Mouse (Mus musculus) liver, embryonic 14.5 days (tissue): ENCODE data around the gene Gm26602. TPM values are rescaled to one million over a fixed set of nuclear protein-coding genes. Genes with fewer than 3 reads are reported as not detected.
"Not testable (repeated sequence)": the region's sequence is repeated elsewhere in the genome, so short reads cannot be mapped to it uniquely, and the experiment has no call there.

Experiments
- ATAC-seq: fragments of 200-750 bp; cut with Nextera tagmentation; 2 replicates; pipeline ENCODE4 v1.8.0; 2017; ENCODE audit warnings: moderate number of reproducible peaks, mild to moderate bottlenecking, moderate library complexity; ENCODE audit not compliant: insufficient read depth
- DNase-seq, 3 experiments: peaks; one replicate each; pipeline ENCODE4 v3.0.0-alpha.2; 2012 to 2013; ENCODE audit warnings: low read depth in 3 of 3, low spot score in 3 of 3
- H3K27ac ChIP-seq: fragments of 300-500 bp; sonication (generic); 2 replicates; pipeline ENCODE4 v1.5.1; 2014; ENCODE audit warnings: moderate library complexity, mild to moderate bottlenecking, control low read depth, inconsistent platforms
- H3K27me3 ChIP-seq: fragments of 300-500 bp; sonication (generic); 2 replicates; pipeline ENCODE4 v1.6.1; 2014; ENCODE audit warnings: mild to moderate bottlenecking, low read length, moderate library complexity; ENCODE audit not compliant: control insufficient read depth, insufficient read depth
- H3K36me3 ChIP-seq: fragments of 300-500 bp; sonication (generic); replicated peaks from 2 replicates; pipeline ENCODE4 v1.6.1; 2014; ENCODE audit warnings: low read depth; ENCODE audit not compliant: control insufficient read depth, insufficient read depth
- H3K4me1 ChIP-seq, 2 experiments: fragments of 200-500 bp in 1 of 2; fragments of 300-500 bp in 1 of 2; sonication (generic) in 1 of 2; replicated peaks; 2 replicates each; pipeline ENCODE4 v1.6.1; 2012 to 2014; ENCODE audit warnings: antibody characterized with exemption in 1 of 2, inconsistent platforms in 1 of 2, low read length in 1 of 2; ENCODE audit not compliant: control insufficient read depth in 2 of 2, insufficient read depth in 2 of 2
- H3K4me2 ChIP-seq: fragments of 300-500 bp; sonication (generic); 2 replicates; pipeline ENCODE4 v1.6.1; 2014; ENCODE audit warnings: low read depth, mild to moderate bottlenecking, control low read depth, moderate library complexity
- H3K4me3 ChIP-seq, 2 experiments: fragments of 200-500 bp in 1 of 2; fragments of 300-500 bp in 1 of 2; sonication (generic) in 1 of 2; 2 replicates each; pipeline ENCODE4 v1.5.1; 2012 to 2014; ENCODE audit warnings: low read depth in 2 of 2, low read length in 2 of 2, mild to moderate bottlenecking in 2 of 2, control low read depth in 1 of 2, inconsistent platforms in 1 of 2, moderate library complexity in 1 of 2; ENCODE audit not compliant: insufficient read depth in 1 of 2
- H3K9ac ChIP-seq: fragments of 300-500 bp; sonication (generic); replicated peaks from 2 replicates; pipeline ENCODE4 v1.6.1; 2014; ENCODE audit warnings: mild to moderate bottlenecking, control low read depth, moderate library complexity
- H3K9me3 ChIP-seq: fragments of 300-500 bp; sonication (generic); 2 replicates; pipeline ENCODE4 v1.6.1; 2016; ENCODE audit warnings: low read length, mixed read lengths; ENCODE audit not compliant: control insufficient read depth
- CTCF ChIP-seq: IDR thresholded peaks from 2 replicates; pipeline ENCODE4 v1.5.1; 2016; ENCODE audit warnings: antibody characterized with exemption, low read depth, control low read depth
- EP300 ChIP-seq: IDR thresholded peaks from 2 replicates; pipeline ENCODE4 v1.6.1; 2016; ENCODE audit warnings: antibody characterized with exemption, low read depth
- WGBS: fragments of 180-500 bp; shearing (Covaris S2); extraction: QIAGEN DNeasy Blood & Tissue Kit; methylation state at CpG from one replicate; pipeline ENCODE4 v1.1.7; 2014; ENCODE audit not compliant: insufficient replicate concordance; 5-methylcytosine and 5-hydroxymethylcytosine counted together
- polyA plus RNA-seq, 2 experiments: library from polyadenylated mRNA; depleted of rRNA in 1 of 2; stranded (reverse) in 1 of 2; unstranded in 1 of 2; fragments of >200 nt; fragmentation: Nextera tagmentation in 1 of 2; extraction: Ambion mirVana in 1 of 2; gene quantifications; 2 replicates each; pipeline versions ENCODE4 v1.2.1 to v1.2.3; 2012 to 2014

Gene Gm26602
- polyA plus RNA-seq, 2 experiments, result not detected

DNA sequence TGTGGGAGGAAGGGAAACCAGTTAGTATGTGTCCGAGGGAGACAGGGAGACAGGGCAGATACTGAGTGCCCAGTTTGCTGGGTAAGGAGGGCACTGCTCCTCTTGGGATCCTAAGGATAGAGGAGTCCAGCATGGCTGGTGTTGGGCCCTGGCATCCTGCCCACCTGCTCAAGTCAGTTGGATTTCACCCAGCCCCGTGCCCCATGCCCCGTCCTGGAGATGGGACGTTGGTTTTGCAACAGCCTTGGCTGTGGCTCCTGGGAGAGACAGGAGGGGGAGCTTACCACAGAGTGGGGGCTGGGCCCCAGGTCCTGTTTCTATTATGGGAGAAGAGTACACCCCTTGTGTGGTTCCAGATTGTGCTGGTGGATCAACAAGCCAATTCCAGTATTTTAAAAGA, 26.2 kb upstream of the Gm26602 start:
- 31% methylated on average over 4 of the region's 4 CpGs for WGBS
- H3K9me3 ChIP-seq, result no peaks in the 10 kb centered on the region
- H3K4me3 ChIP-seq, result no peak overlapping the region
- no peak for TF ChIP-seq EP300
- TF ChIP-seq CTCF, result no peak
- DNase-seq, result no peak
- no peak overlapping the region for H3K9ac ChIP-seq
- no peak overlapping the region for H3K27ac ChIP-seq
- no peaks in the 10 kb centered on the region; the same call in 1 of the 2 replicates for H3K27me3 ChIP-seq
- H3K4me2 ChIP-seq, result no peak overlapping the region
- peaks cover 6 to 16% of the 10 kb centered on the region in 2 experiments for H3K4me1 ChIP-seq
- H3K36me3 ChIP-seq, result no peaks in the 10 kb centered on the region
- no peak for ATAC-seq

GRCm38 (mm10) chr10:79884938-79885337, 25.7 kb upstream of the Gm26602 start:
- not testable (repeated sequence) for H3K4me3 ChIP-seq, H3K4me2 ChIP-seq, H3K27ac ChIP-seq, ATAC-seq, DNase-seq, H3K36me3 ChIP-seq, H3K27me3 ChIP-seq, H3K9ac ChIP-seq, H3K9me3 ChIP-seq
- H3K4me1 ChIP-seq, result peaks cover 6 to 16% of the 10 kb centered on the region in 2 experiments
- 16% methylated on average over 2 of the region's 3 CpGs for WGBS

DNA sequence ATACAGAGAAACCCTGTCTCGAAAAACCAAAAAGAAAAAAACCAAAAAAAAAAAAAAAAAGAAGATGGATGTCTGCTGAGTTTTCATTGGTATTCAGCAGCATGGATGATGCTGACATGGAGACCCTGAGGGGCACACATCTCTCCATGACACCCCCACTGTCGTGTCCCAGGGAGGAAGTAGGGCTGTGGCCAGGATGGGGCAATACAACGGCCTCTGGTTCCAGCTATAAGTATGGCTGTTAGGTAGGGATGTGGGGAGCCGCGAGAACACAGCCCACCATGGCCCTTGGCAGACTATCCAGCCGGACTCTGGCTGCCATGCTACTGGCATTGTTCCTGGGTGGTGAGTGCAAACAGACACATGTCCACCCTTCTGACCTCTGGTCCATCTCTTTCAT, 24.6 kb upstream of the Gm26602 start, which contains the start of gene Elane:
Gene Elane (plus strand): TSS at position 194 of the 400 bp plus-strand sequence.
- WGBS, result 61% methylated on average over 6 of the region's 6 CpGs
- H3K4me3 ChIP-seq, result no peak within 1 kb of the TSS
- DNase-seq (no peak), ATAC-seq (no peak)
- no peaks in the 10 kb centered on the region; the same call in 1 of the 2 replicates for H3K27me3 ChIP-seq
- H3K36me3 ChIP-seq, result no peaks in the 10 kb centered on the region
- peaks cover 0 to 11% of the 10 kb centered on the region in 2 experiments; a peak in 2 of 4 replicates for H3K4me1 ChIP-seq
- TF ChIP-seq EP300 (no peak), CTCF (no peak)
- H3K9ac ChIP-seq, result no peak within 1 kb of the TSS
- no peaks in the 10 kb centered on the region for H3K9me3 ChIP-seq
- H3K27ac ChIP-seq, result no peak within 1 kb of the TSS
- no peak within 1 kb of the TSS for H3K4me2 ChIP-seq

DNA sequence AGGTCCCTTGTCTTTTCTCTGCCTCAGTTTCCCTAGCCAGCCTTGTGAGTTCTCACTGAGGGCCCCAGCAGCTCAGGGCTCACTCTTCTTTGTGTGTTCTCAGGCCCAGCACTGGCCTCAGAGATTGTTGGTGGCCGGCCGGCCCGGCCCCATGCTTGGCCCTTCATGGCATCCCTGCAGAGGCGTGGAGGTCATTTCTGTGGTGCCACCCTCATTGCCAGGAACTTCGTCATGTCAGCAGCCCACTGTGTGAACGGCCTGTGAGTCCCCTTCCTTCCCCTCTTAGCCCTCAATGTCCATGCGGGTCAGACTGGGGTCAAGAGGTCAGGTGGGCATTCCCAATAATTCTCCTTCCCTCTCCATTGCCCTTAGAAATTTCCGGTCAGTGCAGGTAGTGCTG, 24.0 kb upstream of the Gm26602 start:
- no peaks in the 10 kb centered on the region for H3K36me3 ChIP-seq
- H3K9ac ChIP-seq, result no peak overlapping the region
- no peak overlapping the region for H3K27ac ChIP-seq
- DNase-seq, result no peak
- peaks cover 0 to 6% of the 10 kb centered on the region in 2 experiments; a peak in 2 of 4 replicates for H3K4me1 ChIP-seq
- no peaks in the 10 kb centered on the region; the same call in 1 of the 2 replicates for H3K27me3 ChIP-seq
- H3K4me2 ChIP-seq, result no peak overlapping the region
- no peak for ATAC-seq
- no peaks in the 10 kb centered on the region for H3K9me3 ChIP-seq
- WGBS, result 70% methylated on average over 8 of the region's 8 CpGs
- H3K4me3 ChIP-seq, result no peak overlapping the region
- no peak for TF ChIP-seq EP300
- TF ChIP-seq CTCF, result no peak

- Histone ChIP-seq H3K36me3 (no peaks in the 10 kb centered on the region), H3K4me2 (no peak overlapping the region), H3K4me3 (no peak overlapping the region), H3K27me3 (no peaks in the 10 kb centered on the region), H3K9me3 (no peaks in the 10 kb centered on the region), H3K4me1 (no peaks in the 10 kb centered on the region), H3K9ac (no peak overlapping the region), H3K27ac (no peak overlapping the region)
- TF ChIP-seq EP300 (no peak), CTCF (no peak)
- DNase-seq (no peak), ATAC-seq (no peak)
- 38% methylated on average over 2 of the region's 2 CpGs for WGBS
These were observed 21.3 kb upstream of the Gm26602 start for GRCm38 (mm10) chr10:79889386-79889785.
